Mouse (Mus musculus) adrenal gland, adult (tissue): ENCODE data around the gene Podnl1.
A peak's percentile ranks its signal among the peaks of the same experiment; 100 is the strongest.

ENCODE experiments used
- DNase-seq, 2 experiments: peaks; one replicate each; pipeline ENCODE4 v3.0.0; 2022 to 2023; ENCODE audit warnings: low spot score in 1 of 2; ENCODE audit not compliant: inconsistent age in 2 of 2

The Podnl1 gene

DNA sequence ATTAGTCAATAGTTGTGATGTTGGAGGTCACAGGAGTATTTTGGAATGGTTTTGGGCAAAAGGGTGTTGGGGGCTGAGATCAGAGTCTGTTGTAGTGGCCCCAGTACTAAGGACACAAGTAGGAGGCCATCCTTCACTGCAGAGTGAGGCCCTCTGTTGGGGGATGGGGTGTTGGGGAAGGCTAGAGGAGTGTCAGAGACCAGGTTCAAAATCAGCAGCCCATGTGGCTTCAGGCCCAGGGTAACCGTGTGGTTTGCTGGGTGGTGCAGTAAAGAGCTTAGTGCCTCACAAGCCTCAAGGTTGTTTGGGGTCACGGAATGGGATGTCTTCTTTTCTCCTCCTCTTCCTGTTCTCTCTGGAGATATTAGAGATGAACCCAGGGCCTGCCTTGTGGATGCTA is 953 bp downstream of the Podnl1 start:
- no peak for DNase-seq

DNA sequence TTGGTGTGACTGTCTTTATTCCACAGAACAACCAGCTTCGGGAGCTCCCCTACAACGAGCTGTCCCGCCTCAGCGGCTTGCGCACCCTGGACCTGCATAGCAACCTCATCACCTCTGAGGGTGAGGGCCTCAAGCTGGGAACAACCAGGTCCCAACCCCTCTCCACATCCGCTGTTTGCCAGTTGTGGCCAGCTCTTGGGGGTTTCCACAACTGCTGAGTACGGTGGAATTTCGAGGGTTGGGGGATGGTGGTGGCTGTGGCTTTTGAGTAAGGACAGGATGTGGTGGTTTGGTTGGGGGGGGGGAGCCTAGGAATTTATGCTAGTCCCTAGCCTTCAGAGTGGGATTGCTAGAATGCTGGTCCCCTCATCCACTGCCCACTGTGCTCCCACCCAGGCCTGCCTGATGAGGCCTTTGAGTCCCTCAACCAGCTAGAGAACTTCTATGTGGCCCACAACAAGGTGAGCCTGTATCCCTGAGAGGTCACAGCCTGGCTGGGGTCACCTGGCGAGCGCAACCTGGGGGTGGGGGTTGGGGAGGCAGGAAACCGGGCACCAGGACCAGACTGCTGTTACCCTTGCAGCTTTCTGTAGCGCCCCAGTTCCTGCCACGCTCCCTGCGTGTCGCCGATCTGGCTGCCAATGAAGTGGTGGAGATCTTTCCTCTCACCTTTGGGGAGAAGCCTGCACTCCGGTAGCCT is 1.6 kb downstream of the Podnl1 start:
- DNase-seq = peak in 1 of 2 experiments; percentile 24

DNA sequence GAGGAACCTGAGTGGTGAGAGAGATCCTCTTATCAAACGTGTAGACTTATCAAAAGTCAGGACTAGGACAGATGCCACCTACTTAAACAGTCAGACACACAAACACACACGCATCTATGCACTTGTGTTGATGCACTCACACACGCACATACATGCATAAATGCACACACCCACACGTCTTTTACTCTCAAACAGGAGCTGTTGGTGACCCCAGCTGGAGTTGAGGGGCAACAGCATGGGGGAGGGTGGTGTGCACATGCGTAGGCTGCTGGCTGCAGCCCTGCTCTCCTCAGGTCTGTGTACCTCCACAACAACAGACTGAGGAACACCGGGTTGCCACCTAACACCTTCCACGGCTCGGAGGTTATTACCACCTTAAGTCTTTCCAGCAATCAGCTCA is 2.5 kb downstream of the Podnl1 start:
- DNase-seq = no peak

DNA sequence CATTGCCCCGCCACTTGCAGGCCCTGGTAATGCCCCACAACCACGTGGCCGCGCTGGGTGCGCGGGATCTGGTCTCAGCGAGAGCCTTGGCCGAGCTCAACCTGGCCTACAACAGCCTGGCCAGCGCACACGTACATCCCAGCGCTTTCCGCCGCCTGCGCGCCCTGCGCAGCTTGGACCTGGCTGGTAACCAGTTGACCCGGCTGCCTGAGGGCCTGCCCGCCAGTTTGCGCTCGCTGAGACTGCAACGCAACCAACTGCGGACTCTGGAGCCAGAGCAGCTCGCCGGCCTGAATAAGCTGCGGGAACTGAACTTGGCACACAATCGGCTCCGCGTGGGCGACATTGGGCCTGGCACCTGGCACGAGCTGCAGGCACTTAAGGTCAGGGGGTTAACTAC is 5.0 kb downstream of the Podnl1 start:
- DNase-seq = peak; percentile 23 to 40

DNA sequence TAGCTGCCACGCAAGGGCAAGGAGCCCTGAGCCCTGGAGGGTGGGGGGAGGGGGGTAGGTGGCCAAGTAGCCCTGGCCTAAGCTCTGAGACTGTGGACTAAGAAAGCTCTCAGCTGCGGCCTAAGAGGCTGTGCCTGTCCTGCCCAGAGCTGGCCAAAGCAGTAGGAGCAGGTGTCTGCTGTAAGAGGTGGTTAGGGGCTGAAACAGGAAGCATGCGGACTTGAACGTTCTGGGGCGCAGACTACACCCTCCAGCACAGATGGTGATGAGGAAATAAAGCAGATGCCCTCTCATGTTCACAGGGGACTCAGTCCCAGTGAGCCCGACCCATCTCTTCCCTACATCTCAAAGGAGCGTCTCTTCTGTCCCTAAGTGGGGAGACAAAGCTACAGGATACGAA is 6.4 kb downstream of the Podnl1 start:
- DNase-seq = peak in 1 of 2 experiments; percentile 19

DNA sequence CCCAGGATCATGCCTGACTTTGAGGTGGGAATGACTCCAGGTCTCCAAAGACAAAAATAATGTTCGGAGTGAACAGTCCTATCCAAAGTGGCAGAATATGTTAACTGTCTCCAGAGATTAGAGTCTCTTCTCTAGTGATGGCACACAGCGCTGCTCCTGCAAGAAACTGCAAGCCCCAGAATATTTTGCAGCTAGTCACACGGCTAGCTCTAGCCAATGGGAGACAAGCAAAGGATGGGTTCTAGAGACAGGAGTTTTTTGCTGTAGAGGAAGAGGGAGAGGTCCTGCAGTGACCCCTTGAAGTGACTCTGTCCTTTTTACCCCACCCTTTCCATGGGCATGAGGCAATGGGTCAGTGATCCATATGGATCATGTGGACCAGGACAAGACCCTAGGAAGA is 12.1 kb downstream of the Podnl1 start:
- DNase-seq = no peak

DNA sequence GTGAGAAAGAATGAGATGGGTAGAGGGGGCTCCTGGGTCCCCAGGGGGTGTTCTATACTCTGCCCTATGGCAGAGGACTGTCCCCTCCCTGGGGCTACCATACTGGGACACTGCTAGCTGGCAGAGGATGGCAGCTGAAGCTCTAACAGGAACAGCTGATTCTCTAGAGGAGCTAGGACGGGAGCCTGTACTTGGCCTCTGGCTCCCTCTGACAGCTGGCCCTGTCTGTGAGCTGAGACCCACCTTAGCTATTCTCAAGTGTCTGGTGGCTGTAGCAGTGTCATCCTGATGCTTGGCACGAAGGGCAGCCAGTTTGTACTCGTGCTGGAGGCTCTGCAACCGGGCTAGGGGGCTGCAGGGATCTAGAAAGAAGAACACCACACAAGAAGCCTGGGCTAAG is 15.0 kb downstream of the Podnl1 start:
- no peak for DNase-seq

DNA sequence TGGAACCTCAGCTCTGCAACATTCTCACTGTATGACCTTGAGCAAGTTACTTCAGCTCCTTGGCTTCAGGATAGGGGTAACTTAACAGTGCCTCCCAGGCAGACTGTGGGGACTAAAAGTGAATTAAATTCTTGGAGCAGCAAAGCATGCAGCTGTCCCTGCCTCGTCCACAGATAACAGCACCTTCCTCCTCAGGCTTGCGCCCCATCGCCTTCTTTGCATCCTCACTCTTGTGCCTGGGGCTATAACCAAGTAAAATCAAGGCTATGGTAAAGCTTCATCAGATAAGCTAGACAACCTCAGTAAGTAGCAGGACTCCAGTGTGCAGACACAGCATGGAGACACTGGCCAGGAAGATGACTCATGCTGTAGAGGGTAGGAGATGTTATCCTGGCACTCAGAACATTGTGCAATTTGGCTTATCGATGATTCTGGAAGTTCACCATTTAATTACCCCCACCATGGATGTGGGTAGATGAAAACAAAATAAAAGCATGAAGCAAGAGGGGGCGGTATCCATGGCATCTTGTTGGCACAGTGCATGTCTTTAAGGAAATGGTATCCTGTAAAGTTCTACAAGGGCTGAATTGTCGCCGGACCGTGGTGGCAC is 19.0 kb downstream of the Podnl1 start:
- peak; percentile 50 to 69 for DNase-seq

DNA sequence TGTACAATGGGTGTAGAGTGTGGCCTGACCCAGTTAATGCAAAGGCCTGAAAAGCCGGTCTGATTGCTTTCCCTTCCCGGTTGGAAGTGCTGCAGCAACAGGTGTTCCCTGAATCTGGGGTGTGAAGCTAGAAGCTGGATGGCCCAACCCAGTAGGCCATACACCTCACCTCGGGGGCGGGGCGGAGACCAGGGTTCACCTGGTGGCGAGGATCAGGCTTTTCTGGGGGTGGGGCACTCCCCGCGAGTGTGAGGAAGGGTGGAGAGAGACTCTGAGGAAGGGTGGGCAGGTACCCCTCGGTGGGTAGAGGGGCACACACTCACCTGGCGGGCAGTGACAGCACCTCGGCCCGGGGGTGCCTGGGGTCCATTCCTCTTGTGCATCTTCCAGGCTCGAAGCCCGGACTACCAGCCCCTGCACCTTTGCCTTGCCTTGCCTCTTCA is 21.6 kb downstream of the Podnl1 start:
- no peak for DNase-seq

DNA sequence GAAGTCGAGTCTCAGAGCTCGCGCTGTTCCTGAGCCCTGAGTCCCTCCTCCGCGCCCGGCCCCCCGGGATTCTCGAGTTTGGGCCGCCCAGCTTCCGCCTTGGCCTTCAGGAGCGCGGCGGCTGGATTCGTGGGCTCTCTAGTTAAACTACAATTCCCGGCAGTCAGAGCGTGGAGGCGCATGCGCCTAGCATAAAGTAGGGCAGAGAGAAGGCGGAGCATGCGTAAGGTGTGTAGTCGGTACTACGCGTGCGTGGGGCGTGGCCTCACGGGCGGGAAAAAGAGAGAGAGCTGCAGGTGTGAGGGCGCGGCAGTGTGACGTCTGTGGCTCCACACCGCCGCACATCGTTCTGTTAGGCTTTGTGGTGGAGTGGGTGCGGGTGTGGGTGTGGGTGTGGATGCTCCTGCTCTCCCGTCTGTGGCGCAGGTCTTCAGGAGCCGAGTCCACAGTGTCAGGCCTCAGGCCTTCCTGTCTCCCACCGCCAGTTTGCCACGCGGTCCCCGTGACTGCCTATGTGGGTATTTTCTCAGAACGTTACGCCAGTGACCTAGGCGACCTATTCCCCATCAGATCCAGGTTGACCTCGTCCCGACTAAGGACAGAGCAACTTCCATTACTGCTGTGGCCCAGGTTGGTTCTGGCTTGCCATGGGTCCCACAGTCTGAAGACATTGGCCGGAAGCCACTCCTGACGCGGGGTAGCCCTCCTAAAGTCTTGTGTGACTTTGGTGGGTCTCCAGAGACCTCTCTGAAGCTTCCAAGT is 22.2 kb downstream of the Podnl1 start, which contains the start of the genes Cc2d1a and 4930432K21Rik:
Gene Cc2d1a (minus strand): TSS at position 168 of the 762 bp plus-strand sequence.
Gene 4930432K21Rik (plus strand): TSS at position 257 of the 762 bp plus-strand sequence.
- peak; percentile 96 to 97 for DNase-seq

DNA sequence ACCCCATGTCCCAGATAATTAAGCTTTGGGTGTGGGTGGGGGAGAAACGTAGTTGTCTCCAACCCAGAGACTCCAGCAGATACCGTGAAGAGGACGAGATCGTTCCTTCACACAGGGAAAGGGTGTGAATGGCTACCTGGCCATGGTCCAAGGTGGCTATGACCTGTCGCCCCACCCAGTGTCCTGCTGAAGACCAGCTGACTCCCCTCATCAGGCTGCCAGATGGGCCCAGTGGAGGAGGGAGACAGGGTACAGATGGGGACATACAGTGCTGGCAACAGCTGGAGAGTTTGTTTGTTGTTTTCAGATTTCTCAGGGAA is 22.7 kb downstream of the Podnl1 start:
- DNase-seq = no peak

DNA sequence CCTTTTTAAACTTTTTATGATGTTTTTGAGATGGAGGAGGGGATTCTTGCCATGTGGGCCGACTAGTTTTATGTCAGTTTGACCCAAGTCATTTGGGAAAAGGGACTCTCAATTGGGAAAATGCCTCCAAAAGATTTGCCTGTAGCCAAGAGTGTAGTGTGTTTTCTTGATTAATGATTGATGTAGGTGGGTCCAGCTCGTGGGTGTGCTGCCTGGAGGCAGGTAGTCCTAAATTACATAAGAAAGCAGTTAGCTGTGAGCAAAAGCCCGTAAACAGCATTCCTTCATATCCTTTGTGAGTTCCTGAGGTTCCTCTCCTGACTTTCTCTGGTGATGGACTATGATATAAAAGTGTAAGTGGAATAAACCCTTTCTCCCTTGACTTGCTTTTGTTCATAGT is 23.4 kb downstream of the Podnl1 start:
- DNase-seq = no peak

DNA sequence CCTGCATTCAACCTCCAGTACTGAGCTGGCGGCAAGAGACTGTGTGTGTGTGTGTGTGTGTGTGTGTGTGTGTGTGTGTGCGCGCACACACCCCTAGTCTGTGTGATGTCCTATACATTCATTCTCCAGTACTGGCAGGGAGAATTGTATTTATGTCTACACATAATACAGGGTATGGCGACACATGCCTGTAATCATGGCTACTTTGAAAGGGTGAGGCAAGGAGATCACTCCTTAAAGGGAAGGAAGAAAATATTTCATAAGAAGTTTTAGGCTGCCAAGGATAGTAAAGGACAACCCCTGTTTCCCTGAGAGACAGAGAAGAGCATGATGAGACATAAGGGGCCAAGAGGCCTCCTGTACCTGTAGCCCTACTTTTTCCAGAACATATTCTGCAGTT is 31.8 kb downstream of the Podnl1 start:
- no peak for DNase-seq

DNA sequence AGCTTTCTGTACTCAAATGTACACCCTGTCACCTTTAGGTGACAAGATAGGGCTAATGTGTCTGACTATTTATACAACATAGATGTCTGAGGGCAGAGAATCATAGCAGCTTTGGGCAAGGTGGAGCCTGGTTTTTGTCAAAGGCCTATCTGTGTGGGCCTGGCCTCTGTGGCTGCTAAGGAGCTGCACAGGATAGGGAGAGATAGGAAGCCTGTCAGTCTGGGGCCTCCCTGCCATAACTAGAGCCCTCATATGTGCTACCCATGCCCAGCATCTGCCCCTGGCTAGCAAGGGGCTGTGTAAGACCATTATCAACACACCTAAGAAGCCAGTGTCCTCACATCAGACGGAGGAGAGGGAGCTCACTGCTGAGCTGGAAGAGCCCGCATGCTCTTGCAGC is 41.9 kb downstream of the Podnl1 start:
- DNase-seq = no peak

DNA sequence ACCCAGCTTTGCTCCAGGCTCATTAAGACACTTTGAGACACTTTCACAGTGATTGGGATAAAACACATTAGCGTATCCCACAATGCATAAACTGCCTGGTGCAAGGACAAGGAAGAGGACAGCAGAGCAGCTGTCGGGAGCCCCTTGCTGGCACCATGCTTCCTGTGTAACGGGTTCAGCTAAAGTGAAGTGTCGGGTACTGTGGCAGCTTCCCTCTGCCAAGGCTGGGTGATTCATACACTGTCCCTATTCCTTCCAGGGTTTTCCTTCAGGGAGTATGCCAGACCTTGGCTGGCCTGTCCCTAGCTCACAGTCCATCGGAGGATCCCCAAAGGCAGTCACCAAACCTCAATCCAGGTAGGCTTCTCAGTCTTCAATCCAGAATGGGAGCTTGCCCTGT is 44.3 kb downstream of the Podnl1 start:
- peak; percentile 52 to 78 for DNase-seq

DNA sequence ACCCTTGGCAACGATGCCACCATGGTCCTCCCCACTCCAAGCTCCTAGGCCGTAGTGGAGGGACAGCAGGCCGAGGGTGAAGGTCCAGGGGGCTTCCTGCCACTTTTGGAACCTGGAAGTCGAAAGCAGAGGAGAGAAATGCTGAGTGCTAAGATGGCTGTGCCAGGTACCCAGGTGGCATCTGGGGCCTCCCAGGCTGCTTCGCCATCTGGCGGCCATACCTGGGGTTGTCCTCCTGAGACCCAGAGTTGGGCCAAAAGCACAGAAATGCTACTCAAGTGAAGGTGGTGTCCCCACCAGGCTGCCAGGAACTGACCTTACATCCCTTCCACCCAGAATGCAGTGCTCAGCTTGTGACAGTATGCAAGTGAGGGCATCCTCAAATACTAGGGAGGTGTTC is 48.1 kb downstream of the Podnl1 start:
- DNase-seq = peak in 1 of 2 experiments; percentile 45

DNA sequence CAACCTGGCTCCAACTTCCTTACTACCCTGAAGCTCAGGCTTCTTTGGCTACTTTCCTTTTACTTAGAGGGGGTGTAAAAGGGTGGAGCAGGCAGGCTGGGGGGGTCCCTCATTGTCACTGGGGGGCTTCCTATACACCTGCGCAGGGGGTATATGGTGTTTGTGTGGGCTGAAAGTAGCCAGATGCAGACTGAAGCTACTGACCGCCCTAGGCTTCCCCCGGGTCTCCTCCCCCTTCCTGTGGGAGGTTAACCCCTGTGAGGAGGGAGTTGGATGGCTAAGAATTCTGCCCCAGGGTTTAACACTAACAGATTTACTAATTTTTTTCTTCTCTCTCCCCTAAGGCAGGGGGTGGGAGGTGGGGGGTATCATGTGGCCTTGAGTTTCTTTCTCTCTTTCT is 50.8 kb downstream of the Podnl1 start:
- DNase-seq = no peak

DNA sequence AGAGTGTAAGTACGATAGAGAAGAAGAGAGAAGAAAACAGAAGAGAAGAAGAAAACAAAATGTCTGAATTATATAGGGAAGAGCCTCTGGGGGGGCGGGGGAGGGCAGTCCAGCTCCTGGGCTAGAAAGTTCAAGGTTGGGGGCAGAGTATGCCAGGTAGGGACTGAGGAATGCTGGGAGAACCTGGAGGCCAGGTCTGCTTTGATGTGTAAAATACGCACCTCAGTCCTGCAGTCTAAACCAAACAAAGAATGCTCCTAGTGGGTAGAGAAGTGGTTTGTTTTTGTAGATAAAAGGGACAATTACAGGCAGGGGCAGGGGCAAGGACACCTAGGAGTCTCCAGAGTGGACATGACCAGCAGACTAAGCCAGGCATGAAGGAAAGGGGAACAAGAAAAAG is 51.6 kb downstream of the Podnl1 start:
- no peak for DNase-seq

DNA sequence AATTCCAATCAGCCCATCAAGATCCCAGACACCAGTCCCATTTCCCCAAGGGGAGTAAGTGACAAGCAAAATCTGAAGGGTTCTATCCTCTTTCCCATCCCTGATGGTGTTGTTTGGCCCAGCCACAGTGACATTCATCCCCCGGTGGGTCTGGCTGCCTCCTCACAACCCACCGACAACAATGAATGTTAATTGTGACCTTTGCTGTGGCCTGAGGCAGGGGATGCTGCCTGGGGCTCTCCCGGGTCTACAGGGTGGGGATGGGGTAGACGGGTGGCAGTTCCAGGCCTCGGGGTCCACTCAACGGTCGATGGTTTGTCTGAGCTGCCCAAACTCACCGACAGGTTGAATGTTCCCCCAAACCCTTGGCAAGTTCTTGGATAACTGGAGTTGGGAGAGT is 52.8 kb downstream of the Podnl1 start:
- DNase-seq = no peak

DNA sequence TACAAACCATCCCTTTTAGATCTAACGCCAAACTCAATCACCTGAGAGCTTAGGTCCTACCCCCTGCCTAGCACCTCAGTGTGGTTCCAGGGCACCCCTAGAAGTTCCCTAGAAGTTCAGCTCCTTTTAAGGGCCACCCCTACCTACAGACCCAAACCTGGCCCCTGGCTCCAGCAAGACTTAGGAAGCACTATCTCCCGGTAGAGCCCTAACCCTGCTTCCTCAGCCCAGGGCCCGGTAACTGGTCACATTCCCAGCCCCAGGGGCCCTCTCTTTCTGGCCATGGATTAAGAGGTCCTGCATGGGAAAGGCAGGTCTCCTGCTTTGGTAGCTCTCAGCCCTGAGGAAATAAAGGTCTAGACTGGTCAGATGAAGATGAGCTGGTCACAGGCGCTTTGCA is 54.2 kb downstream of the Podnl1 start:
- DNase-seq = no peak

DNA sequence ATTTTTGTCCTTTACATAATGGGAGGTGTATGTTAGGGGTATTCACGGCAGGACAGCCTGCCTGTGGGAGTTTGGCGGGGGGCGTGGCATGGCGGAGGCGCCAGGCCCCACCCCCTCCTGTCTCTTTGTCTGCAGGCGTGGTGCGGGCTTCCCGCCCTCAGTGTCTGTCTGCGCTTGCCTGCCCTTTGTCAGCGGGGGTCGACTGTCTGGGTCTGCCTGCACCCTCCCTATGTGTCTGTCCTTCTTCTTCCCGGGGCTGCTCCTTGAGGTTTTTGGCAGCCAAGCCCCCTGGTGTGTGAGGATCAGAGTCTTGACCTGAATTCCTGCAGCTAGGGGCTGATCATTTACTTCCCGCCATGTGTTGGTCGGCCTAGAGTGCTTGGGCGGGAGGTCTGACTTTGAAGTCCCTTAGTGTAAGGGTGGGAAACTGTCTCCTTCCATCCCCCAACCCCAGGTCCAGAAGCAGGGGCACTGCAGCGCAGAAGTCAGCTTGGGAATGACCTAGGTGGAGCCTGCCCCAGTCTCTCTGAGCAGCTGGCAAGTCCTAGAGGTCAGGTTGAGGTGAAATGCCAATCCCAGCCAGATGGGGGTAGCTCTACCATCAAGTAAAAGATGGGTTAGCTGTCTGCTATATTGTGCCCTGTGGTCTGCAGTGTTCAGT is 54.9 kb downstream of the Podnl1 start:
- peak in 1 of 2 experiments; percentile 37 for DNase-seq
